Mouse (Mus musculus) thymus, postnatal 25 days (tissue): ENCODE data around the gene 9030612E09Rik.
A peak's percentile ranks its signal among the peaks of the same experiment; 100 is the strongest.

Experiments
- DNase-seq: peaks from one replicate; pipeline ENCODE4 v3.0.0; 2022

The 9030612E09Rik gene

DNA sequence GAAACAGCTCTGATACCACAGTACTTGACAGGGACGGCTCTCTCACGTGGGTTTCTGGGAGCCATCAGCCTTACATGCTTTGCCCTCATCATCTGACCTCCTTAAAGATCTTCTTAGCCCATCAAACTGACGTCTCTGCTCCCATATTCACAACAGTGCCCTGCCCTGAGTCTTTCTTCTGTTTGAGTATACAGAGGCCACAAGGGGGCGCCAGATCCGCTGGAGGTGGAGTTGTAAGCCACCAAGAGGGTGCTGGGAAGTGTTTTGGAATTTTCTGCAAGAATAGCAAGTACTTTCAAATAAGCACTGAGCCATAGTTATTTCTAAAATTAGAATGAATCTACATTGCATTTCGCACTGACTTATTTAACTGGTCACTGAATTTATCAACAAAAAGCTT lies 37.4 kb downstream of the 9030612E09Rik start:
- DNase-seq = peak; percentile 59

DNA sequence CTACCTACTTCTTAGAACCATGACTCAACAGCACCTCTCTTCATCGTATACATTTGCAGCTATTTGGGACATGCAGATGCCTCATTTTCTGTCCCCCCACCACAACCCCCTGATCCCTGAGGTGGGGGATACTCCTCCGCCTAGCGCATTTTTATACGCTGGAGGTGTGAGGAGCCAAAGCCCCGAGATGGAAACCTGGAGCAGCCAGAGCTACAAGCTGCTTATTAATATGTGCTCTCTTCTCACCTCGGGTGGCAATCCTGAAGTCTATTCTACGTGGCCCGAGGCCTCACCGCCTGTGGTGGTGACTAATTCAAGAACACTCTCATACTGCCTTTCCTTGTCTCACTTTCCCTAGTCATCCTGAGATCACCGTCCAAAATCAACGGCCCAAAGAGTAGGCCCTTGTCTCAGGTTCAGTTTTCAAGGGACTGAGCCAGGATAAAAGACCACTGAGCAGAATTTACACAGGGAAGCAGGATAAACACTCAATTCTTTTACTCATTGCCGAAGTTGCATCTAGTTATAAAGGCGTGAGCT lies 42.9 kb downstream of the 9030612E09Rik start:
- DNase-seq = no peak

DNA sequence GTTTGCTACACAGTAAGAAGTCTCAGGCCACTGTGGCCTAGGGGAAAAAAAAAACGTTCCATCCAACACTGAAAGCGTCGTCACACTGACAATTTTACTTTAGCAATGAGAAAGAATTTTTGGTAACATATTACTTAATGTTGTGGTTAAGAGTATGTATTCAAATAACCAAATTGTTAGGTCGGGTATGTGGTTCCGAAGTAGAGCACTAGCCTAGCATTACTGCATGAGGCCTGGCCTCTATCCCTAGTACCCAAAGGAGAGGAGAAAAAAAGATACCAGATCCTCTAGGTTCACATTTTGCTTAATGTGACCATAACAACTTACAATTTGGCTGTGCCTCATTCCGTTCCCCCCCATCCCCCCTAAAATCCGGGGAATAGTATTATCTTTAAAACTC lies 46.0 kb downstream of the 9030612E09Rik start:
- no peak for DNase-seq

DNA sequence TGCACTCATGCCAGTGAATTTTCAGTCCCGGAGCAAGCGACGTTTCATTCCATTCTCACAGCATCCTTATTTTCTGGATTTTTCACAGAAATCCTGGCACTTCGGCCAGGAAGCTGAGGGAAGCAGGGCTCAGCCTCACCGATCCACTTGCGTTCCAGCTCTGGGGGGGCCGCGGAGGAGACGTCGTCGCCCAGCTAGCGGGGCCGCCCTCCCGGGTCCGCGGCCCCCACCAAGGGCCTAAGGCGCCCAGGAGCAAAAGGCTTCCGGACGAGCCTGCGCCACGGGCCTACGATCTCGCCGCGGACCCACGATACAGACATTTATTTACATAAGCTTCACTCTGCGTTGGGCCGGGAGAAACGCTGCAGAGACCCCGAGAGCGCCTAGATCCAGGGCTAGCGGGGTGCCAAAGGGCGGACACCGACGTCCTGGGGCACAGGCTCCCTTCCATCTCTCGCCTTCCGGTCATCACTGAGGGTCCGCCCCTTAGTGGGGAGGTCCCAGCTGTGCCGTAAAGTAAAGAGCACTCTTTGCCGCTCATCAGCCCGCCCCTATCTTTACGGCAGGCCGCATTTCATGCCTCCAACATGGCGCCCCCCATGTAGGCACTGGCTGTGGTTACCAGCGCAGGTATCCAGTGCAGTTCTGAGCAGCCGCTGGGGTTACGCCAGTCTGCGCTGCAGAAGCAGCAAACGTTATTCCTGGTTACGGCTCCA lies 46.6 kb downstream of the 9030612E09Rik start, which contains the start of gene Pdss2:
Pdss2 (plus strand) TSS at position 577 of the 716 bp plus-strand sequence.
- DNase-seq = peak; percentile 93

GRCm38 (mm10) chr10:43221659-43222058 lies 47.2 kb downstream of the 9030612E09Rik start:
- DNase-seq = no peak

DNA sequence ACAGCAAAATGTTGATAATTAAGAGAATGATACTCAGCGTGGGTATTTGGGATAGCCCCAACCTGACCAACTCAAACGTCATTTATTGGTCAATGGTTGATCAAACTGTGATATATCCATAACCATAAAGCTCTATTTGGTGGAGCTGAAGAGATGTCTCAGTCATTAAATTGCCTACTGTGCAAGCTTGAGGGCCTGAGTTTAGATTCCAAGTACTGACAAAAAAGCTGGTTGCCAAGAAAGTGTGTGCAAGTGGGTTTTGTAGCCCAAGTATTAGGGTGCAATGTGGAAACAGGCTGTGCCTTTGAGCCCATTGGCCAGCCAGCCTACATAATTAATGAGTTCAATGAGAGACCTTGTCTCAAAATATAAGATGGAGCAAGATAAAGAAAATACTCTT lies 48.9 kb downstream of the 9030612E09Rik start:
- DNase-seq = no peak
